Comparison of ENCODE assay signal across 8 mouse cellular contexts in the genomic region with DNA sequence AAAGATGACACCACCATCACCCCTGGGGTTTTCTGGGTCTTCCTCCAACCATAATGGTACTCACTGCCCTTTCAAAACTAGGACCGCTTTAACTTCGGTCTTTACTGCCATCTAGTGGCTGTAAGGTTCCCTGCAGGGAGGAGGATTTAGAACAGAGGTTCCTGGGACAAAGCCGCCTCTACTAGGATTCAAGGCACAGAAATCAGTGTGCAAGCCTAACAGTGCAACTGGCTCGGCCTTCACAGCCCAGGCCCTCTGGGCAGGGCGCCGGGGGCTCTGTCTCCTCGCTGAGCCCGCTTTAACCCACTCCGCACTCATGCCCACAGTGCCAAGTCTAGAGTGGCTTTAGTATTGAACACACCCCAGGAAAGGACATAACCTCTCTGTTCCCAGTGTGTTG. TPM values are rescaled to one million over a fixed set of nuclear protein-coding genes. Genes with fewer than 3 reads are reported as not detected.
DNase-seq lines count a peak whose midpoint lies in the region; ATAC-seq lines count a peak whose summit lies in the region.

No protein-coding gene starts in this region.

- peaks cover 25% of the 10 kb centered on the region for H3K4me1 ChIP-seq in heart, embryonic 13.5 days
- peaks cover 2% of the 10 kb centered on the region; the same call in 1 of the 2 replicates for H3K4me1 ChIP-seq in lung, embryonic 16.5 days (replicated peaks; ENCODE audit: control insufficient read depth, insufficient read depth, low read length)

- peak overlapping the region; percentile 56; the same call in 1 of the 2 replicates for H3K9ac ChIP-seq in heart, embryonic 13.5 days
- H3K9ac ChIP-seq in lung, embryonic 16.5 days (ENCODE audit: low read length): no peak overlapping the region

- H3K9me3 ChIP-seq in heart, embryonic 13.5 days: no peaks in the 10 kb centered on the region
- no peaks in the 10 kb centered on the region for H3K9me3 ChIP-seq in lung, embryonic 16.5 days (ENCODE audit: control insufficient read depth, low read length)

- no peak overlapping the region for H3K4me3 ChIP-seq in heart, embryonic 13.5 days
- no peak overlapping the region for H3K4me3 ChIP-seq in lung, embryonic 16.5 days (ENCODE audit: low read length)

- no peak; the same call in 1 of the 2 replicates for ATAC-seq in heart, embryonic 13.5 days (ENCODE audit: extremely low read depth, insufficient number of reproducible peaks, low FRiP score, low TSS enrichment)
- ATAC-seq in lung, embryonic 16.5 days (ENCODE audit: low read depth): peak; percentile 54

- no peaks in the 10 kb centered on the region for H3K36me3 ChIP-seq in heart, embryonic 13.5 days
- no peaks in the 10 kb centered on the region for H3K36me3 ChIP-seq in lung, embryonic 16.5 days (ENCODE audit: control insufficient read depth, insufficient read depth, low read length)

- no peak overlapping the region for H3K27ac ChIP-seq in heart, embryonic 13.5 days (replicated peaks)
- H3K27ac ChIP-seq in lung, embryonic 16.5 days (ENCODE audit: low read length): no peak overlapping the region

- no peaks in the 10 kb centered on the region for H3K27me3 ChIP-seq in heart, embryonic 13.5 days (replicated peaks)
- no peaks in the 10 kb centered on the region for H3K27me3 ChIP-seq in lung, embryonic 16.5 days (ENCODE audit: control insufficient read depth, insufficient read depth, low read depth, low read length)

- WGBS in heart, embryonic 13.5 days: 8% methylated on average over 9 of the region's 9 CpGs
- WGBS in lung, embryonic 16.5 days: 10% methylated on average over 9 of the region's 9 CpGs

- DNase-seq in CD8-positive naive resting alpha-beta T cell, adult 2 months (ENCODE audit: low read depth in 2 of 2, low spot score in 2 of 2): peak; percentile 31 to 46
- peak; percentile 42 for DNase-seq in adrenal gland, adult 8-10 months
- peak; percentile 76 for DNase-seq in embryo, embryonic 11.5 days (ENCODE audit: low read depth, low spot score)
- peak; percentile 50 to 83 for DNase-seq in kidney, postnatal 25 days
- DNase-seq in retina, adult 2 months (ENCODE audit: low read depth, low spot score): peak; percentile 67
- peak; percentile 56 to 63 for DNase-seq in urinary bladder, postnatal 36 days (ENCODE audit: low spot score in 2 of 2)

- no peak overlapping the region for H3K4me2 ChIP-seq in heart, embryonic 13.5 days
- no peak overlapping the region for H3K4me2 ChIP-seq in lung, embryonic 16.5 days (ENCODE audit: low read depth, low read length)

RNA-seq across cellular contexts. Expression of a gene that starts 58.0 kb away (rescaled TPM):
- total RNA-seq in adrenal gland, adult 8-10 months (2022): 100 to 1,000 TPM; 138 to 170 (median 166) TPM
- 44.5 and 45.3 TPM in 2 replicates for polyA plus RNA-seq in heart, embryonic 13.5 days (2015; fragmentation: Nextera tagmentation; extraction: Ambion mirVana)
- polyA plus RNA-seq in lung, embryonic 16.5 days (2015; fragmentation: Nextera tagmentation; extraction: Ambion mirVana): 74.5 and 76.5 TPM in 2 replicates
